Mouse (Mus musculus) frontal cortex, adult 2 months (tissue): ENCODE measurements around the gene Uty. TPM values are rescaled to one million over a fixed set of nuclear protein-coding genes. Genes with fewer than 3 reads are reported as not detected.
A peak's percentile ranks its signal among the peaks of the same experiment; 100 is the strongest.

Source experiments
- DNase-seq, 2 experiments: peaks; one replicate each; pipeline ENCODE4 v3.0.0; 2022; ENCODE audit warnings: low spot score in 1 of 2; ENCODE audit errors: extremely low spot score in 1 of 2
- polyA plus RNA-seq: library from polyadenylated mRNA; depleted of rRNA; stranded (reverse); fragments of >200 nt; gene quantifications from 2 replicates; pipeline ENCODE4 v1.2.3, GENCODE M21; 2012; rRNA removed

The Uty gene
- 0.02 and 12.4 TPM in 2 replicates for polyA plus RNA-seq

- peak in 1 of 2 experiments; percentile 77 for DNase-seq
Observed at GRCm38 (mm10) chrY:1245426-1245863, at the start of gene Uty. TSS of gene Uty (minus strand) at chrY:1245759.

GRCm38 (mm10) chrY:1293708-1294107 lies 48.1 kb upstream of the Uty start:
- no peak for DNase-seq

- DNase-seq, result peak in 1 of 2 experiments; percentile 72
Observed at GRCm38 (mm10) chrY:1286171-1286795, 40.7 kb upstream of the Uty start, which contains the start of gene Ddx3y. TSS of gene Ddx3y (minus strand) at chrY:1286629.

DNA sequence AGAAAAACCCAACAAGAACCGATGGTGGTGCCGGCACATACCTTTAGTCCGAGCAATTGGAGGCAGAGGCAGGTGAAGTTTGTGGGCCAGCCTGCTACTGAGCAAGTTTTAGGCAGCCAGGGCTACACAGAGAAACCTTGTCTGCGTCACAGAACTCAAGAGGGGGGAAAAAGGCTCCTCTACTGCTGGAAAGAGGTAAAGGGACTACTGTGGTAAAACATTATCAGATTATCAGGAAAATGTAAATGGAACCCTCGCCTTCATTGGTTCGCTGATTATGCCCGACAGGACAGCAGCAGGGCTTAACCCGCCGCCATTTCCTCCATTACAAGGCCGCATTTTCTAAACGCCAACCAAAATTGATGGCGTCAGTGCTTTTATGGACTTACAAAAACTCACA lies 40.2 kb upstream of the Uty start:
- DNase-seq, result no peak

DNA sequence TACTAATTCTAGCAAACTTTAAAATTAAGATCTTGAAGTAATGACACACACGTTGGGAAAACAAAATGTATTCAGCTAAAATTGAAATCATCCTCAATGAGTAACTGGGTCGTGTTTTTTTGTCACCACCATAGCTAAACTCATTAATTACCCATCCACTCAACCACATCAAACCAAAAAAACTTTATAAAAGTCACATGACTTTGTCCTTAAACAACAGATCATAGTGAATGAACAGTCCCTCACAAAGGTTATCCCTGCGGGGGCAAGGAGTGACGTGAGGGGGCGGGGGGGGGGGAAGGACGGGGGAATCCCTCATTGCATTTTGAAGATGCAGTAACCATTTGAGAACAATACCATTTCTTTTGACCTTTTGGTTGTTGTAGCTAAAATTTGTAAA lies 558 bp upstream of the Uty start:
- DNase-seq, result no peak

- peak in 1 of 2 experiments; percentile 0 for DNase-seq
Observed at GRCm38 (mm10) chrY:1244940-1245339, 619 bp downstream of the Uty start.

DNA sequence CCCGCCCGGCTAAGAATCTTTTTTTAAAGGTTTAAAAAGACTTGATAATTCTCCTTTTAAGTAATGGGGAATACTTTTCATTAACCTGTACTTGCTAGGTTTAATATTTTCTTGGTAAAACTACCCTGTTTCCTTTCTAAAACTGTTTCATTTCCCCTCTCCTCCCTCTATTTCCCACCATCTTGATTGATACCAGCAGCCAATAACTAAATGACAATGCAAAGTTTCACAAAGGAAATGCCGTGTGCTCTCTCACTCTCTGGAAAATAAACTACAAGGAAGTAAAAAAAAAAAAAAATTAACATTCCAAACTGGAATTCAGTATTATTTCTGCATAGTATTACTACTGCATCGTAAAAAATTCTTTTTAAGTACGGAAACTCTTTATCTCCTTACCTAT lies 1.1 kb downstream of the Uty start:
- DNase-seq, result no peak

DNA sequence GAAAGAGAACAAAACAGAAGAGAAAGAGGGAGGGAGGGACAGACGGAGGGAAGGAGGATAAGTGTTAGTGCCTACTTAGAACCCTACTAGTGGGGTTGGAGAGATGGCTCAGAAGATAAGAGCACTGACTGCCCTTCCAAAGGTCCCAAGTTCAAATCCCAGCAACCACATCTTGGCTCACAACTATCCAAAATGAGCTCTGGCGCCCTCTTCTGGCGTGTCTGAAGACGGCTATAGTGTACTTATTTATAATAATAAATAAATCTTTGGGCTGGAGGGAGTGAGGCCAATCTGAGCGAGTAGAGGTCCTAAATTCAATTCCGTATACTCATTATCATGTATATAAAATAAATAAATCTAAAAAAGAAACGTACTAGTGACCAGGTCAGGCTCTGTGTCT lies 25.6 kb downstream of the Uty start:
- DNase-seq, result no peak

GRCm38 (mm10) chrY:1178476-1178875 lies 67.1 kb downstream of the Uty start:
- DNase-seq, result no peak

DNA sequence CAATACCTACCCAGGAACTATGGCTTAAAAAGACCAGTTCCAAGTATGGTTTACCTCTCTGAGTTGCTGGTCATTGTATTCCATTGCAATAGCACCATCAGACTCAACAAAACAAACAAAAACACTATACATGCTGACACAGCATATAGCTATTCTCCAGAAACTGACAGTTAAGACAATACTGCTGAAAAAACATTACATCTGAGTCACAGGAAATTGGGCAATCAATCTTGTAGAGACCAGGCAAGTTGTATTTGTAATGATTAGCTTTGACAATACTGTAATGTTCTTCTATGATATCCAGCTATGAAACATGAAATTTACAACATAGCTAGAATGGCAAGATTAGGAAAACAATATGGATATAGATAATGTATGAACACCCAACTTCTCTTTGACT lies 82.5 kb downstream of the Uty start:
- DNase-seq, result no peak

GRCm38 (mm10) chrY:1116153-1116552 lies 129.4 kb downstream of the Uty start:
- DNase-seq, result no peak

- DNase-seq, result no peak
Observed at GRCm38 (mm10) chrY:1114016-1114415, 131.5 kb downstream of the Uty start.

Other genes with a start within 250 kb of the Uty start
- gene Eif2s3y, start 235.2 kb downstream of the Uty start, polyA plus RNA-seq, result 0.11 and 104 TPM in 2 replicates
- 26.6 TPM in 1 of 2 replicates, not detected in the other for gene Ddx3y, start 40.9 kb upstream of the Uty start, polyA plus RNA-seq
- not detected in 2 replicates for gene Usp9y, start 214.0 kb upstream of the Uty start, polyA plus RNA-seq